Mouse (Mus musculus) large intestine, adult 2 months (tissue): ENCODE measurements around the gene Snrpd3. TPM values are rescaled to one million over a fixed set of nuclear protein-coding genes. Genes with fewer than 3 reads are reported as not detected.
"Not testable (repeated sequence)": the region's sequence is repeated elsewhere in the genome, so short reads cannot be mapped to it uniquely, and the experiment has no call there.

Experiments
- DNase-seq: peaks from one replicate; pipeline ENCODE4 v3.0.0-alpha.2; 2012; ENCODE audit warnings: low read depth, low spot score
- WGBS: fragments of 180-500 bp; shearing (Covaris S2); methylation state at CpG from one replicate; pipeline ENCODE4 v1.1.7; 2018; 5-methylcytosine and 5-hydroxymethylcytosine counted together
- polyA plus RNA-seq: library from polyadenylated mRNA; depleted of rRNA; stranded (reverse); fragments of >200 nt; gene quantifications from 2 replicates; pipeline ENCODE4 v1.2.3, GENCODE M21; 2012

The Snrpd3 gene
- polyA plus RNA-seq, 1 experiment: 44.8 TPM

GRCm38 (mm10) chr10:75560549-75560899 is 43.2 kb downstream of the Snrpd3 start:
- no peak for DNase-seq
- WGBS: 36% methylated on average over 6 of the region's 6 CpGs

- WGBS: 64% methylated on average over 10 of the region's 10 CpGs
- no peak for DNase-seq
These were observed 43.8 kb downstream of the Snrpd3 start, which contains the start of gene Ggt1 for GRCm38 (mm10) chr10:75561071-75561654. Ggt1 (plus strand) TSS chr10:75561604.

- DNase-seq: no peak
- 69% methylated on average over 8 of the region's 8 CpGs for WGBS
These were observed 45.2 kb downstream of the Snrpd3 start for GRCm38 (mm10) chr10:75562596-75562995.

GRCm38 (mm10) chr10:75564687-75565265 is 47.4 kb downstream of the Snrpd3 start:
- no peak for DNase-seq
- WGBS: 86% methylated on average over 12 of the region's 12 CpGs

- WGBS: 30% methylated on average over 6 of the region's 6 CpGs
- DNase-seq: no peak
These were observed 48.1 kb downstream of the Snrpd3 start for GRCm38 (mm10) chr10:75565436-75565835.

GRCm38 (mm10) chr10:75565906-75566305 is 48.6 kb downstream of the Snrpd3 start:
- 38% methylated on average over 7 of the region's 7 CpGs for WGBS
- DNase-seq: no peak

- 75% methylated on average over 5 of the region's 5 CpGs for WGBS
- DNase-seq: no peak
These were observed 49.0 kb downstream of the Snrpd3 start for GRCm38 (mm10) chr10:75566321-75566720.

GRCm38 (mm10) chr10:75566765-75567164 is 49.4 kb downstream of the Snrpd3 start:
- 78% methylated on average over 2 of the region's 2 CpGs for WGBS
- not testable (repeated sequence) for DNase-seq

- no peak for DNase-seq
- WGBS: 61% methylated on average over 5 of the region's 5 CpGs
These were observed 50.7 kb downstream of the Snrpd3 start for GRCm38 (mm10) chr10:75568029-75568428.

- no peak for DNase-seq
- WGBS: 24% methylated on average over 11 of the region's 11 CpGs
These were observed 51.1 kb downstream of the Snrpd3 start for GRCm38 (mm10) chr10:75568441-75568840.

GRCm38 (mm10) chr10:75568851-75569250 is 51.5 kb downstream of the Snrpd3 start:
- WGBS: 46% methylated on average over 4 of the region's 4 CpGs
- no peak for DNase-seq

- 57% methylated on average over 10 of the region's 10 CpGs for WGBS
- no peak for DNase-seq
These were observed 53.8 kb downstream of the Snrpd3 start for GRCm38 (mm10) chr10:75570981-75571657.

- no peak for DNase-seq
- 56% methylated on average over 9 of the region's 9 CpGs for WGBS
These were observed 54.6 kb downstream of the Snrpd3 start for GRCm38 (mm10) chr10:75571937-75572336.

- DNase-seq: no peak
- WGBS: 82% methylated on average over 10 of the region's 10 CpGs
These were observed 55.8 kb downstream of the Snrpd3 start for GRCm38 (mm10) chr10:75573181-75573580.

GRCm38 (mm10) chr10:75573965-75574364 is 56.6 kb downstream of the Snrpd3 start:
- DNase-seq: no peak
- WGBS: 90% methylated on average over 9 of the region's 9 CpGs

- DNase-seq: no peak
- WGBS: 80% methylated on average over 6 of the region's 6 CpGs
These were observed 61.8 kb downstream of the Snrpd3 start for GRCm38 (mm10) chr10:75579129-75579528.

- DNase-seq: peak; percentile 44
- WGBS: 14% methylated on average over 20 of the region's 20 CpGs
These were observed 68.7 kb downstream of the Snrpd3 start for GRCm38 (mm10) chr10:75585876-75586552.

GRCm38 (mm10) chr10:75586553-75586879 is 69.2 kb downstream of the Snrpd3 start:
- DNase-seq: no peak
- 83% methylated on average over 1 of the region's 1 CpGs for WGBS
